Mouse (Mus musculus): ENCODE results near the gene Dlx6. TPM values are rescaled to one million over a fixed set of nuclear protein-coding genes. Genes with fewer than 3 reads are reported as not detected.

The Dlx6 gene
- polyA plus RNA-seq, 1 experiment from 2014 or later: not detected

GRCm38 (mm10) chr6:6857766-6858165 lies 5.4 kb upstream of the Dlx6 start:
- no peak for ATAC-seq (ENCODE audit: low read depth)
- Histone ChIP-seq H3K9me3 (ENCODE audit: control insufficient read depth, low read length) (no peaks in the 10 kb centered on the region), H3K27ac (ENCODE audit: low read length) (no peak overlapping the region), H3K36me3 (ENCODE audit: control insufficient read depth, insufficient read depth, low read length) (no peaks in the 10 kb centered on the region), H3K9ac (ENCODE audit: low read length) (no peak overlapping the region), H3K4me2 (ENCODE audit: low read depth, low read length) (no peak overlapping the region), H3K4me1 (replicated peaks; ENCODE audit: control insufficient read depth, insufficient read depth, low read length) (peaks cover 4% of the 10 kb centered on the region), H3K27me3 (ENCODE audit: control insufficient read depth, insufficient read depth, low read depth, low read length) (peaks cover 91% of the 10 kb centered on the region), H3K4me3 (ENCODE audit: low read length) (no peak overlapping the region)
- WGBS: 14% methylated on average over 2 of the region's 2 CpGs

- no peaks in the 10 kb centered on the region for H3K9me3 ChIP-seq (ENCODE audit: control insufficient read depth, low read length)
- no peak overlapping the region for H3K27ac ChIP-seq (ENCODE audit: low read length)
- H3K27me3 ChIP-seq (ENCODE audit: control insufficient read depth, insufficient read depth, low read depth, low read length): peaks cover 91% of the 10 kb centered on the region
- no peak overlapping the region for H3K9ac ChIP-seq (ENCODE audit: low read length)
- no peak overlapping the region for H3K4me2 ChIP-seq (ENCODE audit: low read depth, low read length)
- ATAC-seq (ENCODE audit: low read depth): no peak
- H3K4me3 ChIP-seq (ENCODE audit: low read length): no peak overlapping the region
- no peaks in the 10 kb centered on the region for H3K36me3 ChIP-seq (ENCODE audit: control insufficient read depth, insufficient read depth, low read length)
- H3K4me1 ChIP-seq (replicated peaks; ENCODE audit: control insufficient read depth, insufficient read depth, low read length): peaks cover 11% of the 10 kb centered on the region
- WGBS: 0% methylated on average over 1 of the region's 1 CpGs
These were observed 4.6 kb upstream of the Dlx6 start for GRCm38 (mm10) chr6:6858571-6858970.

GRCm38 (mm10) chr6:6859111-6859949 lies 3.8 kb upstream of the Dlx6 start:
- Histone ChIP-seq H3K9ac (ENCODE audit: low read length) (no peak overlapping the region), H3K4me1 (replicated peaks; ENCODE audit: control insufficient read depth, insufficient read depth, low read length) (peaks cover 14% of the 10 kb centered on the region), H3K9me3 (ENCODE audit: control insufficient read depth, low read length) (no peaks in the 10 kb centered on the region), H3K27me3 (ENCODE audit: control insufficient read depth, insufficient read depth, low read depth, low read length) (peaks cover 91% of the 10 kb centered on the region), H3K27ac (ENCODE audit: low read length) (no peak overlapping the region), H3K4me3 (ENCODE audit: low read length) (no peak overlapping the region), H3K36me3 (ENCODE audit: control insufficient read depth, insufficient read depth, low read length) (no peaks in the 10 kb centered on the region), H3K4me2 (ENCODE audit: low read depth, low read length) (no peak overlapping the region)
- ATAC-seq (ENCODE audit: low read depth): no peak
- 2% methylated on average over 19 of the region's 19 CpGs for WGBS

- peaks cover 88% of the 10 kb centered on the region for H3K27me3 ChIP-seq (ENCODE audit: control insufficient read depth, insufficient read depth, low read depth, low read length)
- no peak overlapping the region for H3K4me3 ChIP-seq (ENCODE audit: low read length)
- H3K4me2 ChIP-seq (ENCODE audit: low read depth, low read length): no peak overlapping the region
- H3K4me1 ChIP-seq (replicated peaks; ENCODE audit: control insufficient read depth, insufficient read depth, low read length): peaks cover 14% of the 10 kb centered on the region
- no peak for ATAC-seq (ENCODE audit: low read depth)
- no peaks in the 10 kb centered on the region for H3K9me3 ChIP-seq (ENCODE audit: control insufficient read depth, low read length)
- no peak overlapping the region for H3K9ac ChIP-seq (ENCODE audit: low read length)
- WGBS: 2% methylated on average over 21 of the region's 21 CpGs
- H3K27ac ChIP-seq (ENCODE audit: low read length): no peak overlapping the region
- no peaks in the 10 kb centered on the region for H3K36me3 ChIP-seq (ENCODE audit: control insufficient read depth, insufficient read depth, low read length)
These were observed 3.2 kb upstream of the Dlx6 start for GRCm38 (mm10) chr6:6859950-6860410.

GRCm38 (mm10) chr6:6860411-6861085 lies 2.6 kb upstream of the Dlx6 start:
- no peak overlapping the region for H3K4me2 ChIP-seq (ENCODE audit: low read depth, low read length)
- peaks cover 14% of the 10 kb centered on the region for H3K4me1 ChIP-seq (replicated peaks; ENCODE audit: control insufficient read depth, insufficient read depth, low read length)
- no peak for ATAC-seq (ENCODE audit: low read depth)
- H3K36me3 ChIP-seq (ENCODE audit: control insufficient read depth, insufficient read depth, low read length): no peaks in the 10 kb centered on the region
- no peak overlapping the region; the same call in 1 of the 2 replicates for H3K4me3 ChIP-seq (ENCODE audit: low read length)
- no peak overlapping the region for H3K27ac ChIP-seq (ENCODE audit: low read length)
- peaks cover 88% of the 10 kb centered on the region for H3K27me3 ChIP-seq (ENCODE audit: control insufficient read depth, insufficient read depth, low read depth, low read length)
- H3K9me3 ChIP-seq (ENCODE audit: control insufficient read depth, low read length): no peaks in the 10 kb centered on the region
- H3K9ac ChIP-seq (ENCODE audit: low read length): no peak overlapping the region
- under 1% methylated on average over 33 of the region's 33 CpGs for WGBS

- Histone ChIP-seq H3K9me3 (ENCODE audit: control insufficient read depth, low read length) (no peaks in the 10 kb centered on the region), H3K4me1 (replicated peaks; ENCODE audit: control insufficient read depth, insufficient read depth, low read length) (peaks cover 14% of the 10 kb centered on the region), H3K4me2 (ENCODE audit: low read depth, low read length) (no peak overlapping the region), H3K27me3 (ENCODE audit: control insufficient read depth, insufficient read depth, low read depth, low read length) (peaks cover 88% of the 10 kb centered on the region), H3K27ac (ENCODE audit: low read length) (no peak overlapping the region), H3K9ac (ENCODE audit: low read length) (no peak overlapping the region), H3K4me3 (ENCODE audit: low read length) (no peak overlapping the region), H3K36me3 (ENCODE audit: control insufficient read depth, insufficient read depth, low read length) (no peaks in the 10 kb centered on the region)
- 1% methylated on average over 21 of the region's 21 CpGs for WGBS
- ATAC-seq (ENCODE audit: low read depth): no peak
These were observed 1.9 kb upstream of the Dlx6 start for GRCm38 (mm10) chr6:6861086-6861797.

- H3K27ac ChIP-seq (ENCODE audit: low read length): no peak overlapping the region
- no peaks in the 10 kb centered on the region for H3K36me3 ChIP-seq (ENCODE audit: control insufficient read depth, insufficient read depth, low read length)
- H3K9ac ChIP-seq (ENCODE audit: low read length): no peak overlapping the region
- H3K4me3 ChIP-seq (ENCODE audit: low read length): no peak overlapping the region
- ATAC-seq (ENCODE audit: low read depth): no peak
- WGBS: 4% methylated on average over 11 of the region's 11 CpGs
- H3K9me3 ChIP-seq (ENCODE audit: control insufficient read depth, low read length): no peaks in the 10 kb centered on the region
- H3K4me1 ChIP-seq (replicated peaks; ENCODE audit: control insufficient read depth, insufficient read depth, low read length): peaks cover 14% of the 10 kb centered on the region
- peaks cover 87% of the 10 kb centered on the region for H3K27me3 ChIP-seq (ENCODE audit: control insufficient read depth, insufficient read depth, low read depth, low read length)
- no peak overlapping the region for H3K4me2 ChIP-seq (ENCODE audit: low read depth, low read length)
These were observed 1.2 kb upstream of the Dlx6 start for GRCm38 (mm10) chr6:6861798-6862428.

GRCm38 (mm10) chr6:6862611-6863010 lies 523 bp upstream of the Dlx6 start:
- no peaks in the 10 kb centered on the region for H3K36me3 ChIP-seq (ENCODE audit: control insufficient read depth, insufficient read depth, low read length)
- peak; percentile 57 for ATAC-seq (ENCODE audit: low read depth)
- H3K4me1 ChIP-seq (replicated peaks; ENCODE audit: control insufficient read depth, insufficient read depth, low read length): peaks cover 14% of the 10 kb centered on the region
- peak overlapping the region; percentile 67 for H3K4me2 ChIP-seq (ENCODE audit: low read depth, low read length)
- H3K27me3 ChIP-seq (ENCODE audit: control insufficient read depth, insufficient read depth, low read depth, low read length): peaks cover 86% of the 10 kb centered on the region
- H3K4me3 ChIP-seq (ENCODE audit: low read length): peak overlapping the region; percentile 34
- under 1% methylated on average over 23 of the region's 23 CpGs for WGBS
- no peak overlapping the region for H3K27ac ChIP-seq (ENCODE audit: low read length)
- H3K9me3 ChIP-seq (ENCODE audit: control insufficient read depth, low read length): no peaks in the 10 kb centered on the region
- no peak overlapping the region for H3K9ac ChIP-seq (ENCODE audit: low read length)

Measured in lung, embryonic 16.5 days (tissue).